Mouse (Mus musculus) limb, embryonic 15.5 days (tissue): ENCODE results near the gene Slc51a. TPM values are rescaled to one million over a fixed set of nuclear protein-coding genes. Genes with fewer than 3 reads are reported as not detected.
"Not testable (repeated sequence)": the region's sequence is repeated elsewhere in the genome, so short reads cannot be mapped to it uniquely, and the experiment has no call there.

Experiments
- ATAC-seq: fragments of 200-750 bp; cut with Nextera tagmentation; 2 replicates; pipeline ENCODE4 v1.8.0; 2017; ENCODE audit warnings: low read depth, moderate TSS enrichment; ENCODE audit not compliant: insufficient number of reproducible peaks, low FRiP score, low TSS enrichment
- H3K27ac ChIP-seq: fragments of 300-500 bp; sonication (generic); 2 replicates; pipeline ENCODE4 v1.5.1; 2015; ENCODE audit warnings: moderate library complexity, mild to moderate bottlenecking, inconsistent platforms
- H3K27me3 ChIP-seq: fragments of 300-500 bp; sonication (generic); 2 replicates; pipeline ENCODE4 v1.6.1; 2015; ENCODE audit warnings: inconsistent platforms
- H3K36me3 ChIP-seq: fragments of 300-500 bp; sonication (generic); 2 replicates; pipeline ENCODE4 v1.6.1; 2015; ENCODE audit warnings: inconsistent platforms
- H3K4me1 ChIP-seq: fragments of 300-500 bp; sonication (generic); 2 replicates; pipeline ENCODE4 v1.6.1; 2015; ENCODE audit warnings: inconsistent platforms
- H3K4me2 ChIP-seq: fragments of 300-500 bp; sonication (generic); 2 replicates; pipeline ENCODE4 v1.6.1; 2015; ENCODE audit warnings: mild to moderate bottlenecking, inconsistent platforms
- H3K4me3 ChIP-seq: fragments of 300-500 bp; sonication (generic); 2 replicates; pipeline ENCODE4 v1.5.1; 2015; ENCODE audit warnings: mild to moderate bottlenecking, inconsistent platforms
- H3K9ac ChIP-seq: fragments of 300-500 bp; sonication (generic); 2 replicates; pipeline ENCODE4 v1.6.1; 2015; ENCODE audit warnings: inconsistent platforms
- H3K9me3 ChIP-seq: fragments of 300-500 bp; sonication (generic); 2 replicates; pipeline ENCODE4 v1.6.1; 2016; ENCODE audit warnings: inconsistent platforms
- WGBS: fragments of 180-500 bp; shearing (Covaris S2); methylation state at CpG from one replicate; pipeline ENCODE4 v1.1.7; 2015; 5-methylcytosine and 5-hydroxymethylcytosine counted together
- polyA plus RNA-seq: library from polyadenylated mRNA; unstranded; fragments of >200 nt; fragmentation: Nextera tagmentation; extraction: Ambion mirVana; gene quantifications from 2 replicates; pipeline ENCODE4 v1.2.1, GENCODE M21; 2015

Slc51a gene
- polyA plus RNA-seq, 1 experiment from 2014 or later = 0.06 TPM

- no peak for ATAC-seq
- H3K9ac ChIP-seq = no peak overlapping the region
- WGBS = 24% methylated on average over 9 of the region's 9 CpGs
- H3K4me1 ChIP-seq = peaks cover 25% of the 10 kb centered on the region; the same call in 1 of the 2 replicates
- H3K4me2 ChIP-seq = no peak overlapping the region
- no peaks in the 10 kb centered on the region for H3K9me3 ChIP-seq
- H3K4me3 ChIP-seq = no peak overlapping the region
- H3K36me3 ChIP-seq = no peaks in the 10 kb centered on the region
- no peak overlapping the region for H3K27ac ChIP-seq
- no peaks in the 10 kb centered on the region for H3K27me3 ChIP-seq
Observed at GRCm38 (mm10) chr16:32507407-32507806, 19.7 kb upstream of the Slc51a start.

- H3K9ac ChIP-seq = no peak overlapping the region
- 75% methylated on average over 7 of the region's 7 CpGs for WGBS
- no peak for ATAC-seq
- H3K4me2 ChIP-seq = no peak overlapping the region
- H3K4me1 ChIP-seq = peaks cover 25% of the 10 kb centered on the region; the same call in 1 of the 2 replicates
- no peak overlapping the region for H3K27ac ChIP-seq
- H3K36me3 ChIP-seq = no peaks in the 10 kb centered on the region
- no peaks in the 10 kb centered on the region for H3K27me3 ChIP-seq
- H3K9me3 ChIP-seq = no peaks in the 10 kb centered on the region
- H3K4me3 ChIP-seq = no peak overlapping the region
Observed at GRCm38 (mm10) chr16:32506868-32507267, 19.2 kb upstream of the Slc51a start.

GRCm38 (mm10) chr16:32506298-32506697 lies 18.6 kb upstream of the Slc51a start:
- Histone ChIP-seq H3K27ac (no peak overlapping the region), H3K9me3 (no peaks in the 10 kb centered on the region), H3K4me1 (peaks cover 27% of the 10 kb centered on the region; the same call in 1 of the 2 replicates), H3K9ac (no peak overlapping the region), H3K4me2 (no peak overlapping the region), H3K27me3 (no peaks in the 10 kb centered on the region), H3K4me3 (no peak overlapping the region), H3K36me3 (no peaks in the 10 kb centered on the region)
- 79% methylated on average over 8 of the region's 8 CpGs for WGBS
- ATAC-seq = no peak

GRCm38 (mm10) chr16:32503633-32504032 lies 16.0 kb upstream of the Slc51a start:
- Histone ChIP-seq H3K36me3 (no peaks in the 10 kb centered on the region), H3K9me3 (no peaks in the 10 kb centered on the region), H3K4me3 (no peak overlapping the region), H3K4me1 (peaks cover 16% of the 10 kb centered on the region; the same call in 1 of the 2 replicates), H3K9ac (no peak overlapping the region), H3K27me3 (no peaks in the 10 kb centered on the region), H3K27ac (no peak overlapping the region), H3K4me2 (no peak overlapping the region)
- WGBS = 55% methylated on average over 6 of the region's 6 CpGs
- no peak for ATAC-seq

GRCm38 (mm10) chr16:32502621-32503335 lies 15.1 kb upstream of the Slc51a start:
- WGBS = 82% methylated on average over 12 of the region's 12 CpGs
- H3K27ac ChIP-seq = no peak overlapping the region
- H3K4me2 ChIP-seq = no peak overlapping the region
- H3K9ac ChIP-seq = no peak overlapping the region
- no peaks in the 10 kb centered on the region for H3K9me3 ChIP-seq
- H3K4me3 ChIP-seq = no peak overlapping the region
- no peaks in the 10 kb centered on the region for H3K27me3 ChIP-seq
- H3K4me1 ChIP-seq = peaks cover 13% of the 10 kb centered on the region; the same call in 1 of the 2 replicates
- no peaks in the 10 kb centered on the region for H3K36me3 ChIP-seq
- no peak for ATAC-seq

- Histone ChIP-seq H3K9ac (no peak overlapping the region), H3K36me3 (no peaks in the 10 kb centered on the region), H3K9me3 (no peaks in the 10 kb centered on the region), H3K27me3 (no peaks in the 10 kb centered on the region), H3K4me3 (no peak overlapping the region), H3K4me2 (no peak overlapping the region), H3K4me1 (peaks cover 13% of the 10 kb centered on the region; the same call in 1 of the 2 replicates), H3K27ac (no peak overlapping the region)
- ATAC-seq = no peak
- 42% methylated on average over 7 of the region's 7 CpGs for WGBS
Observed at GRCm38 (mm10) chr16:32501459-32501858, 13.8 kb upstream of the Slc51a start.

GRCm38 (mm10) chr16:32499430-32500037 lies 11.9 kb upstream of the Slc51a start:
- peak; percentile 73 for ATAC-seq
- H3K9ac ChIP-seq = no peak overlapping the region
- WGBS = 11% methylated on average over 22 of the region's 22 CpGs
- peak overlapping the region; percentile 34 for H3K4me3 ChIP-seq
- no peaks in the 10 kb centered on the region for H3K36me3 ChIP-seq
- no peaks in the 10 kb centered on the region for H3K9me3 ChIP-seq
- peak overlapping the region; percentile 62 for H3K4me2 ChIP-seq
- H3K27ac ChIP-seq = no peak overlapping the region
- no peaks in the 10 kb centered on the region for H3K27me3 ChIP-seq
- peaks cover 17% of the 10 kb centered on the region; the same call in 1 of the 2 replicates for H3K4me1 ChIP-seq

- H3K27me3 ChIP-seq = no peaks in the 10 kb centered on the region
- H3K9ac ChIP-seq = no peak overlapping the region
- no peaks in the 10 kb centered on the region for H3K36me3 ChIP-seq
- no peak for ATAC-seq
- H3K4me1 ChIP-seq = peaks cover 17% of the 10 kb centered on the region; the same call in 1 of the 2 replicates
- no peaks in the 10 kb centered on the region for H3K9me3 ChIP-seq
- no peak overlapping the region for H3K27ac ChIP-seq
- 71% methylated on average over 13 of the region's 13 CpGs for WGBS
- H3K4me2 ChIP-seq = peak overlapping the region; percentile 62; the same call in 1 of the 2 replicates
- H3K4me3 ChIP-seq = no peak overlapping the region
Observed at GRCm38 (mm10) chr16:32498996-32499395, 11.3 kb upstream of the Slc51a start.

- no peaks in the 10 kb centered on the region for H3K9me3 ChIP-seq
- no peak within 1 kb of the TSS for H3K4me2 ChIP-seq
- no peak within 1 kb of the TSS for H3K9ac ChIP-seq
- no peaks in the 10 kb centered on the region for H3K27me3 ChIP-seq
- 48% methylated on average over 3 of the region's 3 CpGs for WGBS
- H3K27ac ChIP-seq = no peak within 1 kb of the TSS
- H3K4me1 ChIP-seq = peaks cover 13% of the 10 kb centered on the region; the same call in 1 of the 2 replicates
- ATAC-seq = 0 out of 2 replicates have a peak, but pooled peaks have one; percentile 11
- no peak within 1 kb of the TSS for H3K4me3 ChIP-seq
- no peaks in the 10 kb centered on the region for H3K36me3 ChIP-seq
Observed at GRCm38 (mm10) chr16:32495965-32496364, 8.3 kb upstream of the Slc51a start, which contains the start of gene Zdhhc19. Gene Zdhhc19 (plus strand): TSS chr16:32496265.

- H3K4me2 ChIP-seq, H3K9ac ChIP-seq, H3K4me3 ChIP-seq, ATAC-seq, H3K27me3 ChIP-seq, H3K9me3 ChIP-seq, H3K36me3 ChIP-seq, H3K4me1 ChIP-seq, H3K27ac ChIP-seq: not testable (repeated sequence)
- WGBS = 59% methylated on average over 6 of the region's 6 CpGs
Observed at GRCm38 (mm10) chr16:32494371-32494770, 6.7 kb upstream of the Slc51a start.

GRCm38 (mm10) chr16:32488939-32489338 lies 1.3 kb upstream of the Slc51a start:
- Histone ChIP-seq H3K27ac (no peak overlapping the region), H3K27me3 (no peaks in the 10 kb centered on the region), H3K9ac (no peak overlapping the region), H3K4me3 (no peak overlapping the region), H3K36me3 (no peaks in the 10 kb centered on the region), H3K4me1 (no peaks in the 10 kb centered on the region), H3K9me3 (no peaks in the 10 kb centered on the region), H3K4me2 (no peak overlapping the region)
- ATAC-seq = no peak
- 90% methylated on average over 3 of the region's 3 CpGs for WGBS

- no peaks in the 10 kb centered on the region for H3K27me3 ChIP-seq
- 66% methylated on average over 6 of the region's 6 CpGs for WGBS
- no peak for ATAC-seq
- no peak overlapping the region for H3K27ac ChIP-seq
- no peaks in the 10 kb centered on the region for H3K4me1 ChIP-seq
- H3K4me2 ChIP-seq = no peak overlapping the region
- no peak overlapping the region for H3K4me3 ChIP-seq
- H3K36me3 ChIP-seq = no peaks in the 10 kb centered on the region
- no peak overlapping the region for H3K9ac ChIP-seq
- H3K9me3 ChIP-seq = no peaks in the 10 kb centered on the region
Observed at GRCm38 (mm10) chr16:32486046-32486445, 1.6 kb downstream of the Slc51a start.
